Mouse (Mus musculus): ENCODE data around the gene Ephb4. TPM values are rescaled to one million over a fixed set of nuclear protein-coding genes. Genes with fewer than 3 reads are reported as not detected.

Gene Ephb4
- polyA plus RNA-seq, 1 experiment from 2014 or later: 28.9 TPM

DNA sequence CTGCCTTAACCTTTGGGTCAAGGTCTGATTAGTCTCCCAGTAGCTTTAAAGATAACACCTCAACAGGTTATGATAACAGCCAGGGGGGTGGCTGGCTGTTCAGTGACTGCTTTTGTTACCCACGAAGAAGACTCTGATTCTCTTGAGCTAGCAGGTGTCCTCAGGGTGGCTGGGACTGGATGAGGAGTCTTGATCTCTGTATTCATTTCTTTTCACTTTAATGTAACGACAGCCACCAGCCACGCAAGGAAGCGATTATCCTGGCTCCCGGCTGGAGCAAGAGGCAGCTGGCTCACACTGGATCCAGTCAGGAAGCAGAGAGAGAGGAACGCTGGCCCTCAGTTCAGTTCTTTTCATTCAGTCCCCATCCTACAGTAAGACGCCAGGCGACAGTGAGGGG is 12.7 kb upstream of the Ephb4 start:
- no peak for ATAC-seq (ENCODE audit: low FRiP score, low read depth)
- H3K36me3 ChIP-seq: no peaks in the 10 kb centered on the region
- WGBS: 48% methylated on average over 8 of the region's 8 CpGs
- H3K4me1 ChIP-seq: peaks cover 25% of the 10 kb centered on the region
- H3K27ac ChIP-seq (replicated peaks): no peak overlapping the region
- 0 out of 2 replicates have a peak, but pooled peaks cover 5% of the 10 kb centered on the region for H3K27me3 ChIP-seq
- H3K4me3 ChIP-seq: no peak overlapping the region
- H3K4me2 ChIP-seq (replicated peaks): no peak overlapping the region
- no peaks in the 10 kb centered on the region for H3K9me3 ChIP-seq
- no peak overlapping the region for H3K9ac ChIP-seq (replicated peaks)

DNA sequence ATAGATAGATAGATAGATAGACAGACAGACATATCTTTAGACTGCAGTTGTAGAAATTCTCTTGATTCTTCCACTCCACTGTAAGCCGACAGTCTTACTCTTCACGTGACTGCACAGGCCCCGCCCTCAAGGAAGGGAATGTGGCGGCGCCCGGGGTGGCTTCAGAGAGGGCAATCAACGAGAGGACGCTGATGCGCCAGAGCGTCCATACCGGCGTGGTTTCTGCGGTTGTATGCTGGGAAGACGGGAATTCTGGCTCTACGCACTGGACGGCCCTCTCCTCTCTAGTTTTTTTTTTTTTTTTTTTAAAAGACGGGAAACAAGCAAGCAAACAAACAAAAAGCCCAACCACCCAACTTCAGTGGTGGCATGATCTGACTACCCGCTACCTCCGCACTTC is 11.7 kb upstream of the Ephb4 start:
- Histone ChIP-seq H3K9me3 (no peaks in the 10 kb centered on the region), H3K4me1 (peaks cover 14% of the 10 kb centered on the region), H3K36me3 (no peaks in the 10 kb centered on the region), H3K27me3 (0 out of 2 replicates have a peak, but pooled peaks cover 5% of the 10 kb centered on the region), H3K4me2 (replicated peaks) (peak overlapping the region; percentile 78), H3K9ac (replicated peaks) (peak overlapping the region; percentile 68), H3K4me3 (peak overlapping the region; percentile 40), H3K27ac (replicated peaks) (peak overlapping the region; percentile 82)
- 0% methylated on average over 19 of the region's 19 CpGs for WGBS
- ATAC-seq (ENCODE audit: low FRiP score, low read depth): peak; percentile 75

DNA sequence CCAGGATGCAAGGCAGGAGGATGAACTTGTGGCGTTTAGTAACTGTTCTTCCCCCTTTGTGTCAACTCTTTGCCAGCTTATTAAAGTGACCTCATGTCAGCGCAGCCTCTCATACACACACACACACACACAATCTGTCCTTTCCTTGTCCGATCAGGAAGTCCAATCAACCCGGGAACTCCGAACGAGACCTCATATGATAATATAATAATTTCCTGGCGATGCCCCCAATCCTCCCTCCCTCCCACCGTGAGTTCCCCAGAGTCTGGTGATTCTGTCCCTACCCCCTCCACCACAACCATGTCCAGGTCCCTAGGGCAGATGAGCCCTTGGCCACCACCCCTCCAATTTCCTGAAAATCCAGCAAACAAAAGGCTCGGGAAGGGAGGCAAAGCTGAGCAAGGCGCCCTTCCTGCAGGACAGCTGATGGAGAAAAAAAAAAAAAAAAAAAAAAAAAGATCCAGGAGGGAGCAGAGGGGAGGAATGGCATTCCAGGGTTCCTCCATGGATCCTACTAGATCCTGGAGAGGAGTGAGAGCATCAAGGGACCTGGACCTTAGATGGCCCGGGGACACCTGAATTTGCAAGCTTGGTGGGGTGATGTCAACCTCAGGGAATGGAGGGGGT is 11.1 kb upstream of the Ephb4 start:
- Histone ChIP-seq H3K9me3 (no peaks in the 10 kb centered on the region), H3K4me3 (peak overlapping the region; percentile 40), H3K27me3 (0 out of 2 replicates have a peak, but pooled peaks cover 5% of the 10 kb centered on the region), H3K4me1 (peaks cover 14% of the 10 kb centered on the region), H3K9ac (replicated peaks) (peak overlapping the region; percentile 68), H3K27ac (replicated peaks) (peak overlapping the region; percentile 82), H3K4me2 (replicated peaks) (peak overlapping the region; percentile 78), H3K36me3 (no peaks in the 10 kb centered on the region)
- ATAC-seq (ENCODE audit: low FRiP score, low read depth): peak; percentile 17; the same call in 1 of the 2 replicates
- WGBS: 4% methylated on average over 11 of the region's 11 CpGs

DNA sequence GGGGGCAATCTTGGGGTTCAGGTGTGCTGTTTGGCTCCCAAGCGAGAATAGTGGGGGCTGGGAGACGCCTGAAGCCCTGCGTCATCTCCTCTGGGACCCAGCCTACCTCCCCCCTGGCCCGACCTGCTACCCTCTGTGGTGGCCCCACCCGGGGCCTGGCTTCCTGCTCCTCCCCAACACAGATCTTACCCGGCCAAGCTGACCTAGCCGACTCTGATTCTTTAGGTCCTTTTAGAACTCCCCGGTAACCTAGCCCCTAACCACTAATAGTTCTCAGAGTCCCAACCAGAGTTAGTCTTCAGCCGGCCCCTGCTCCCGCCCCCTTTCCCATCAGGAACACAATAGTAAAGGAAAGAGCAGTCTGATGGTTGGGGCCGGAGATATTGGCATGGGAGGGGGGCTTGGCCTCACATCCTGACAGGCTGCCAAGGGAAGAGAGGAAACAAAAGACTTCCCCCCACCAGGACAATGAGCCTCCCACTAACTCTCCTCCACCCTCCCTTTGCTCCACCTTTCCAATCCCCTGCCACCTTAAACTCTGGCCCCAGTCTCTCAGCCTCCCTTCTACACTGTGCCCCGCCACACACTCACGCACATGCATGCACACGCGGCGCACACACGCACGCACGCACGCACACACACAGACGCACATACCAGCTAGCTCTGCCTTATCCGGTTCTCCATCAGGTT is 10.5 kb upstream of the Ephb4 start:
- peak; percentile 61 for ATAC-seq (ENCODE audit: low FRiP score, low read depth)
- peak overlapping the region; percentile 68 for H3K9ac ChIP-seq (replicated peaks)
- H3K4me1 ChIP-seq: peaks cover 14% of the 10 kb centered on the region
- peak overlapping the region; percentile 40 for H3K4me3 ChIP-seq
- WGBS: 11% methylated on average over 22 of the region's 22 CpGs
- H3K4me2 ChIP-seq (replicated peaks): peak overlapping the region; percentile 78
- no peaks in the 10 kb centered on the region for H3K9me3 ChIP-seq
- 0 out of 2 replicates have a peak, but pooled peaks cover 5% of the 10 kb centered on the region for H3K27me3 ChIP-seq
- no peaks in the 10 kb centered on the region for H3K36me3 ChIP-seq
- peak overlapping the region; percentile 82 for H3K27ac ChIP-seq (replicated peaks)

DNA sequence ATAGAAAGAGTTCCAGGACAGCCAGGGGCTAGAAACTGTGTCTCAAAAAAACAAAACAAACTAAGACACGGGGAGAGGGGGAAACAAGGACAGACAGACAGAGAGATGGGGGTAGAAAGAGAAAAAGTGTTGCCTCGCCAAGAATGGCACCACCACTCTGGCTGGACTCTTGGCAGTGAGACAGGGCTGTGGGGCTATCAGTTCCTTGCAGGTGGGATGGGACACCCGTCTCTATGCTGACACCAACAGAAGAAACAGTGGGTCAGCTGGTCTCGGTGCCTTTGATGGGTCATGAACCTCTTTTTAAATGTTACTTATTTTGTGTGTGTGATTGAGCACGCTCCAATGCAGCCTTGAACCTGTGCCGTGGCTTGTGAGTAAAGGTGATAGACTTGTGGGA is 9.7 kb upstream of the Ephb4 start:
- no peaks in the 10 kb centered on the region for H3K36me3 ChIP-seq
- ATAC-seq (ENCODE audit: low FRiP score, low read depth): no peak
- 0 out of 2 replicates have a peak overlapping the region, but pooled peaks have one; percentile 78 for H3K4me2 ChIP-seq (replicated peaks)
- H3K27ac ChIP-seq (replicated peaks): peak overlapping the region; percentile 82
- WGBS: 76% methylated on average over 6 of the region's 6 CpGs
- H3K9me3 ChIP-seq: no peaks in the 10 kb centered on the region
- H3K4me3 ChIP-seq: no peak overlapping the region
- no peak overlapping the region for H3K9ac ChIP-seq (replicated peaks)
- H3K27me3 ChIP-seq: 0 out of 2 replicates have a peak, but pooled peaks cover 5% of the 10 kb centered on the region
- peaks cover 14% of the 10 kb centered on the region for H3K4me1 ChIP-seq

DNA sequence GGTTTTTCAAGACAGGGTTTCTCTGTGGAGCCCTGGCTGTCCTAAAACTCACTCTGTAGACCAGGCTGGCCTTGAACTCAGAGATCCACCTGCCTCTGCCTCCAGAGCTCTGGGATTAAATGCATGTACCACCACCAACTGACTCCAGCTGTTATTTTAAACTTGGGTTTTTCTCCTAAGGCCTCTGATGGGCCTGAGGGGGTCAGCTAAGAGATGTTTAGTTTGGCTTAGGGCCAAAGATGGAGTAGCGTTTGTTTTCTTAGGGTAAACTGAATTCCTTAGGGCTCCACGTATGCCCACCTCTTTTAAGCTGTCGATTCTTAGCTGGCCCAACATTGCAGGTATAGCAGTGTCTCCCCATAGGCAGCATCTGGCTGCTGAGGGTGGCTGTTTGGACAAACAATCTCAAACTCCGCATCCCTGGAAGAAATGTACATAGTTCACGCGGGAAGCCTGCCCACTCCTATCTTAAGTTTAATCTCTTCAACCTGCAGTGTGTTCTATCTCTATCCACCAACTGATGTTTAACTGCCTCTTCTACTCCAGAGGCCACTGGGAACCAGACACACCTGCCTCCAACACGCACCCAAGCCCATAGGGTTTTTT is 7.4 kb upstream of the Ephb4 start:
- H3K4me1 ChIP-seq: peaks cover 14% of the 10 kb centered on the region
- H3K4me2 ChIP-seq (replicated peaks): no peak overlapping the region
- no peaks in the 10 kb centered on the region for H3K9me3 ChIP-seq
- H3K27ac ChIP-seq (replicated peaks): no peak overlapping the region
- no peaks in the 10 kb centered on the region for H3K36me3 ChIP-seq
- 87% methylated on average over 7 of the region's 7 CpGs for WGBS
- no peak for ATAC-seq (ENCODE audit: low FRiP score, low read depth)
- H3K9ac ChIP-seq (replicated peaks): no peak overlapping the region
- no peaks in the 10 kb centered on the region for H3K27me3 ChIP-seq
- no peak overlapping the region for H3K4me3 ChIP-seq

DNA sequence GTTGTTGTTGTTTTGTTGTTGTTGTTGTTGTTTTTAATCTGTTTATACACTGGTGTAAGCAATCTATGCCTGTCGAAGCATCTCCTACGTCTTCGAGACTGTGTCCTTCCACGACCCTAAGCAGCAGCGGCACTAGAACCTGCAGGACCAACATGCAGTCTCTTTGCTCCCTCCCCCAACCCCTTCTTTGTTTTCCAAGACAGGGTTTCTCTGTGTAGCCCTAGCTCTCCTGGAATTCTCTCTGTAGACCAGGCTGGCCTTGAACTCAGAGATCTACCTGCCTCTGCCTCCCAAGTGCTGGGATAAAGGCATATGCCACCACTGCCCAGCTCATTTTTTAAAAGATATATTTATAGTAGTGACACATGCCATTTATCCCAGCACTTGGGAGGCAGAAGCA is 6.5 kb upstream of the Ephb4 start:
- 96% methylated on average over 5 of the region's 5 CpGs for WGBS
- Histone ChIP-seq H3K27me3 (no peaks in the 10 kb centered on the region; the same call in 1 of the 2 replicates), H3K9me3 (no peaks in the 10 kb centered on the region), H3K9ac (replicated peaks) (no peak overlapping the region), H3K4me2 (replicated peaks) (no peak overlapping the region), H3K27ac (replicated peaks) (no peak overlapping the region), H3K4me3 (no peak overlapping the region), H3K36me3 (no peaks in the 10 kb centered on the region), H3K4me1 (peaks cover 19% of the 10 kb centered on the region)
- ATAC-seq (ENCODE audit: low FRiP score, low read depth): no peak

DNA sequence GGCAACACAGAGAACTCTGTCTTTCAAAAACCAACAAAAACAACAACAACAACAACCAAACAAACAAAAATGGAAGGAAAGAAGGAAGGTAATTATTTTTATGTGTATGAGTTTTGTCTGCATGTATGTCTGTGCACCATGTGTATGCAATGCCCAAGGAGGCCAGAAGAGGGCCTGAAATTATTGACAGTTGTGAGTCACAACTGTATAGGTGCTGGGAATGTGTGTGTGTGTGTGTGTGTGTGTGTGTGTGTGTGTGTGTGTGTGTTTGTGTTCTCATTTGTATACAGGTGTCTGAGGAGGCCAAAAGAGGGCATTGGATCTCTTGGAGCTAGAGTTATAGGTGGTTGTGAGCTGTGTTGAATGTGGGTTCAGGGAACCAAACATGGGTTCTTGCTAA is 6.0 kb upstream of the Ephb4 start:
- Histone ChIP-seq H3K4me1 (peaks cover 21% of the 10 kb centered on the region), H3K9ac (replicated peaks) (no peak overlapping the region), H3K27ac (replicated peaks) (no peak overlapping the region), H3K36me3 (no peaks in the 10 kb centered on the region), H3K9me3 (no peaks in the 10 kb centered on the region), H3K27me3 (peaks cover 4% of the 10 kb centered on the region; the same call in 1 of the 2 replicates), H3K4me3 (no peak overlapping the region), H3K4me2 (replicated peaks) (no peak overlapping the region)
- ATAC-seq (ENCODE audit: low FRiP score, low read depth): no peak

DNA sequence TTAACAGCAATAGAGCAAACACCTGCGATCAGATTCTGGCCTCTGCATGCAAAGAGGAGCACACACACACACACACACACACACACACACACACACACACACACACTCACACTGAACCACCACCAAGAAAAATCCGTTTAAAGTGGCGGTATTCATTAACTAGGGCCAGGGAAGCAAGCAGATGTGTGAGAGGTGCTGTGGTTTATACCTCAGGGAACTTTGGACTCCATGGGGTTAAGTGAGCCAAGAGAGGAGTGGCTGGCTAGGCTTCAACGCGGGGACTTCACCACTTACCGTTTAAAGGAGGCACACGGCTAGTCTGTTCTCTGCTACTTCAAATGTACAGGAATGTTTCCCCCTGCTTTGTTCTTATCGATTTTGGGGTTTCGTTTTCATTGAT is 4.1 kb upstream of the Ephb4 start:
- Histone ChIP-seq H3K4me2 (replicated peaks) (no peak overlapping the region), H3K4me3 (no peak overlapping the region), H3K27me3 (peaks cover 4% of the 10 kb centered on the region; the same call in 1 of the 2 replicates), H3K27ac (replicated peaks) (no peak overlapping the region), H3K36me3 (no peaks in the 10 kb centered on the region), H3K9me3 (no peaks in the 10 kb centered on the region), H3K9ac (replicated peaks) (no peak overlapping the region), H3K4me1 (peaks cover 20% of the 10 kb centered on the region)
- no peak for ATAC-seq (ENCODE audit: low FRiP score, low read depth)
- 29% methylated on average over 9 of the region's 9 CpGs for WGBS

DNA sequence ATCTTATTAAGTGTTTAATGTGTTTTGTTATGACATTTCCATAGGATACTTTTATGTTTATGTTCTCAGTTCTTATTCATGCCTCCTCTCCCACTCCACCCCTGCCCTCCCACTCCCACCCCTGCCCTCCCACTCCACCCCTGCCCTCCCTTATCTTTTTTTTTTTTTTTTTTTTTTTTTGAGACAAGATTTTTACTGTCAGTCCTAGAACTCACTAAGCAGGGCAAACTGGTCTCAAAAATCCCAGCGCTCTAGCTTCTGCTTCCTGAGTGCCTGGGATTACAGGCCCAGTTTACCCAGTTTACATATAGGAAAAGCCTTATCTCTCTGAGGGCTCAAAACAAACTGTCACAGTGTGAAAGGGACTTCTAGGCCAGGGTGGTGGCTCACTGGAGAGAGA is 3.5 kb upstream of the Ephb4 start:
- no peak overlapping the region for H3K4me3 ChIP-seq
- no peak overlapping the region for H3K9ac ChIP-seq (replicated peaks)
- no peaks in the 10 kb centered on the region for H3K9me3 ChIP-seq
- H3K27me3 ChIP-seq: peaks cover 4% of the 10 kb centered on the region; the same call in 1 of the 2 replicates
- WGBS: 80% methylated on average over 1 of the region's 1 CpGs
- peaks cover 25% of the 10 kb centered on the region for H3K4me1 ChIP-seq
- H3K4me2 ChIP-seq (replicated peaks): no peak overlapping the region
- ATAC-seq (ENCODE audit: low FRiP score, low read depth): no peak
- no peaks in the 10 kb centered on the region for H3K36me3 ChIP-seq
- no peak overlapping the region for H3K27ac ChIP-seq (replicated peaks)

DNA sequence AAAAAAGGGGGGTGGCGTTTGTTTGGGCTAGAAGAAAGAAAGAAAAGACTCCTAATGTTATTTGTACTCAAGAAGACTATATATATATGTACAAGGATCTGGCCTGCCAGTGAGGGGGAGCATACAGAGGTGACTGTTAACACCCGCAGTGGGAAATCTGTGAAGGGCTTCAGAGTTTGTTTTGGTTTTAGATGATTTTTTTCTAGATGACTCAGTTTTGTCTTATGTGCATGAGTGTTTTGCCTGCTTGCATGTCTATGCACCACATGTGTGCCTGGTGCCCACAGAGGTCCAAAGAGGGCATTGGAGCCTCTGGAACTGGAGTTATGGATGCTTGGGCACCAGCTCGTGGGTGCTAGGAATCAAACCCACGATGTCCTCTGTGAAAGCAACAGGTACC is 2.9 kb upstream of the Ephb4 start:
- Histone ChIP-seq H3K36me3 (no peaks in the 10 kb centered on the region), H3K27me3 (peaks cover 4% of the 10 kb centered on the region; the same call in 1 of the 2 replicates), H3K4me3 (no peak overlapping the region), H3K4me1 (peaks cover 31% of the 10 kb centered on the region), H3K4me2 (replicated peaks) (no peak overlapping the region), H3K9ac (replicated peaks) (no peak overlapping the region), H3K27ac (replicated peaks) (no peak overlapping the region), H3K9me3 (no peaks in the 10 kb centered on the region)
- 86% methylated on average over 4 of the region's 4 CpGs for WGBS
- ATAC-seq (ENCODE audit: low FRiP score, low read depth): no peak

DNA sequence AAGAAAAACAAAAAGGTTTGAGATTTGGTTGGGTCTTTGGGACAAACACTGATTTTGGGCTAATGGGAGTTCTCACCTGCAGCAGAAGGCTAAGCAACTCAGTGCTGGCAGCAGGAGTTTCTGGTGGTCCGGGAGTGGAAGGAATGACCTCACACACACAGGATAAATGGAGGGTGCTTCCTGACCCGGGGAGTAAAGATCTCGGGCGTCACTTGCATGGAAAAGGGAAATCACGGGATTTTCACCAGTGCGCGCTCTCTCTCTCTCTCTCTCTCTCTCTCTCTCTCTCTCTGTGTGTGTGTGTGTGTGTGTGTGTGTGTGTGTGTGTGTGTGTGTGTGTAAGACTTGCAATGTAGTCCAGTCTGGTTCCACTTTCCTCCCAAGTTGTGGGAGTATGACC is 2.1 kb upstream of the Ephb4 start:
- Histone ChIP-seq H3K4me3 (no peak overlapping the region), H3K27ac (replicated peaks) (no peak overlapping the region), H3K4me2 (replicated peaks) (peak overlapping the region; percentile 81), H3K9me3 (no peaks in the 10 kb centered on the region), H3K27me3 (peaks cover 4% of the 10 kb centered on the region; the same call in 1 of the 2 replicates), H3K4me1 (peaks cover 40% of the 10 kb centered on the region), H3K9ac (replicated peaks) (0 out of 2 replicates have a peak overlapping the region, but pooled peaks have one; percentile 94), H3K36me3 (no peaks in the 10 kb centered on the region)
- 17% methylated on average over 7 of the region's 7 CpGs for WGBS
- ATAC-seq (ENCODE audit: low FRiP score, low read depth): no peak
